Mouse (Mus musculus) thymus, postnatal 36 days (tissue): Measurements from ENCODE around the gene Golga5.

Experiments
- DNase-seq, 2 experiments: peaks; one replicate each; pipeline ENCODE4 v3.0.0; 2022; ENCODE audit warnings: mixed read lengths in 2 of 2

The Golga5 gene

GRCm38 (mm10) chr12:102468894-102469764 lies at the start of gene Golga5:
Golga5 (plus strand) TSS chr12:102469135.
- DNase-seq = peak; percentile 95 to 97

GRCm38 (mm10) chr12:102419544-102419943 lies 49.4 kb upstream of the Golga5 start:
- DNase-seq = no peak

GRCm38 (mm10) chr12:102420168-102420890 lies 48.6 kb upstream of the Golga5 start:
- no peak for DNase-seq

- DNase-seq = no peak
These were observed 46.9 kb upstream of the Golga5 start for GRCm38 (mm10) chr12:102422065-102422464.

GRCm38 (mm10) chr12:102422623-102423320 lies 46.2 kb upstream of the Golga5 start:
- DNase-seq = no peak

- no peak for DNase-seq
These were observed 45.3 kb upstream of the Golga5 start for GRCm38 (mm10) chr12:102423625-102424024.

GRCm38 (mm10) chr12:102424456-102424855 lies 44.5 kb upstream of the Golga5 start:
- DNase-seq = no peak

GRCm38 (mm10) chr12:102425048-102425578 lies 43.8 kb upstream of the Golga5 start:
- peak in 1 of 2 experiments; percentile 17 for DNase-seq

GRCm38 (mm10) chr12:102426285-102426684 lies 42.6 kb upstream of the Golga5 start:
- no peak for DNase-seq

- no peak for DNase-seq
These were observed 39.3 kb upstream of the Golga5 start for GRCm38 (mm10) chr12:102429656-102430055.

- DNase-seq = no peak
These were observed 38.7 kb upstream of the Golga5 start for GRCm38 (mm10) chr12:102430228-102430627.

GRCm38 (mm10) chr12:102432238-102432637 lies 36.7 kb upstream of the Golga5 start:
- no peak for DNase-seq

GRCm38 (mm10) chr12:102434107-102434506 lies 34.8 kb upstream of the Golga5 start:
- no peak for DNase-seq

GRCm38 (mm10) chr12:102436939-102437526 lies 31.9 kb upstream of the Golga5 start:
- DNase-seq = no peak

GRCm38 (mm10) chr12:102437952-102438351 lies 31.0 kb upstream of the Golga5 start:
- no peak for DNase-seq

GRCm38 (mm10) chr12:102438983-102439631 lies 29.8 kb upstream of the Golga5 start:
- DNase-seq = no peak

GRCm38 (mm10) chr12:102439632-102440023 lies 29.3 kb upstream of the Golga5 start, which contains the start of gene Lgmn:
Lgmn (minus strand) TSS chr12:102439813.
- DNase-seq = peak; percentile 93

GRCm38 (mm10) chr12:102440551-102440950 lies 28.4 kb upstream of the Golga5 start:
- no peak for DNase-seq

GRCm38 (mm10) chr12:102441141-102441540 lies 27.8 kb upstream of the Golga5 start:
- DNase-seq = no peak

GRCm38 (mm10) chr12:102442639-102443038 lies 26.3 kb upstream of the Golga5 start:
- no peak for DNase-seq

GRCm38 (mm10) chr12:102443676-102444075 lies 25.3 kb upstream of the Golga5 start:
- no peak for DNase-seq

GRCm38 (mm10) chr12:102445436-102445835 lies 23.5 kb upstream of the Golga5 start:
- DNase-seq = no peak
